Mouse (Mus musculus): ENCODE data around the gene Card10.

Gene Card10

DNA sequence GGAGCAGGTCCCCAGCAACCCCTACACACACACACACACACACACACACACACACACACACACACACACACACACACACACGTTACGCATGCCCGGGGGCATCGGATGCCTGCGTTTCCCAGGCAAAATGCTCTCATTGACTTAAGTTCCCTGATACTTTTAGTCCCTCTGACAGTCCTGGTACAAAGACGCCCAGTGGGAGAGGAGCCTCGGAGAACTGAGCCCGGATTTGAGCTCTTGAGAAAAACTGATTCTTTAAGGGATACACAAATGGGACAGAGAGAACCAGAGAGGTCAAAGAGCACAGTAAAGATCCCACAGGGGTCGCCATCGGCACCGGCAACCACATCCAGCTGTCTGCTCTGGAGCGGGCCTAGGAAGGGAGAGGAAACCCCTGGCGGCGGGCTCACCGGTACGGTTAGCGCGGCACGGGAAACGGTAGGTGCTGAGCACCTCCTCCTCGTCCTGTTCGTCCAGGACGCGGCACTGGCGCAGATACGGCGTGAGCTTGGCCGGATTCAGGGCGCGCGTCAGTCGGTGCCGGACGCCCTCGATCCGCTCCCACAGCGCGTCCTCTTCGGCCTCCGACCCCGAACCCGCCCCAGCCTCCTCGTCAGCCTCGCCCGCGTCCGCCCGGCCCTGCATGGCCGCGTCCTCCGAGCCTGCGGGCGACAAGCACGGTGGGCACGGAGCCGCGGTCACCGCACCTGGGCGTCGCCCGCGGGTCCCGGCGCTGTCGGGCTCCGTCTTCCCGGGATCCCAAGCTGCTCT is 686 bp downstream of the Card10 start:
- in situ Hi-C loops (cut with MboI, MseI), result no loop called here

DNA sequence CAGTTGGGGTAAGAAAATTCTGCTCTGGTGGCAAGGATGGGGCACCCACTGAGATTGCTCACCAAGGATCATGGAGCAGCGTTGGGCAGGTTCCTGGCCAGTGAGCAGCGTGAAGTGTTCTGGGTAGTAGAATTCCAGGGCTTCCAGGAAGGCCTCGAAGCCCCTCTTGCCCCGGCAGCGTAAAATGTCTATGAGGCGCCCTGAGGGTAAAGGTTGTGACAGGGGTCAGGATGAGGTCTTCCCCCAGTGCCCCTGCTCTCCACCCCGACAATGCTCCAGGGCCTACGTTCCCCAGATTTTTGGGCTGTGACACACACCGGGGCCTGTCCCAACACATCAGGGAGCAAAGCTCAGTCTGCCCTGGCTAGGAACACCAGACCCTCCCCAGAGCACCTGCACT is 1.3 kb downstream of the Card10 start:
- in situ Hi-C loops (cut with MboI, MseI), result no loop called here

DNA sequence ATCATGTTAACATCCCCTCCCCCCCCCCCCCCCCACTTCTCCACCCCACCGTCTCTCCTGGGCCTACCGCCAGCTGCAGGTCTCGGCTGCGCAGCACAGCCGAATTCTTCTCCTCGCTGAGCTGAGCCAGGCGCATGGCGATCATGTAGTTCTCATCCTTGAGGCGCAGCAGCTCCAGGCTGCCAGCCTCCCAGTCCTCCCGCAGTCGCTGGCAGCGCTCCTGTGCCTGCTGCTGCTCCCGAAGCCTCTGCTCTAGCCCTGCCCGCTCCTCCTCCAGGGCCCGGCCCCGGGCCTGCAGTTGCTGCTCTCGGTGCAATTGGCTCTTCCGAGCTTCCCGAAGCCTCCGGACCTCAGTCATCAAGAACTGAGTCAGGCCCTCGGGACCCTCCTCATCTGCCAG is 3.8 kb downstream of the Card10 start:
- in situ Hi-C loops (cut with MboI, MseI), result no loop called here

DNA sequence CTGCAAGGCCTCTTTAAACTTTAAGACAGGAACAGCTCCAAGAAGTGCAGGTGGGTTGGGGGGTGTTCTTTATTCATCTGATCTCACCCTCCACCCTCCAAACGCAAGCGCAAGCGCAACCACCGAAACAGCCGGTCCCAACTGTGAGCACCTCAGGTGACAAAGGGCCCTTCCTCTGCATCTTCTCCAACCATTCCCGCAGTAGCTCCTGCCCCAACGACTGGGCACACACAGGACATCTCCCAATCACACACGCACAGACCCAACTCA is 5.8 kb downstream of the Card10 start:
- in situ Hi-C loops (cut with MboI, MseI), result no loop called here

DNA sequence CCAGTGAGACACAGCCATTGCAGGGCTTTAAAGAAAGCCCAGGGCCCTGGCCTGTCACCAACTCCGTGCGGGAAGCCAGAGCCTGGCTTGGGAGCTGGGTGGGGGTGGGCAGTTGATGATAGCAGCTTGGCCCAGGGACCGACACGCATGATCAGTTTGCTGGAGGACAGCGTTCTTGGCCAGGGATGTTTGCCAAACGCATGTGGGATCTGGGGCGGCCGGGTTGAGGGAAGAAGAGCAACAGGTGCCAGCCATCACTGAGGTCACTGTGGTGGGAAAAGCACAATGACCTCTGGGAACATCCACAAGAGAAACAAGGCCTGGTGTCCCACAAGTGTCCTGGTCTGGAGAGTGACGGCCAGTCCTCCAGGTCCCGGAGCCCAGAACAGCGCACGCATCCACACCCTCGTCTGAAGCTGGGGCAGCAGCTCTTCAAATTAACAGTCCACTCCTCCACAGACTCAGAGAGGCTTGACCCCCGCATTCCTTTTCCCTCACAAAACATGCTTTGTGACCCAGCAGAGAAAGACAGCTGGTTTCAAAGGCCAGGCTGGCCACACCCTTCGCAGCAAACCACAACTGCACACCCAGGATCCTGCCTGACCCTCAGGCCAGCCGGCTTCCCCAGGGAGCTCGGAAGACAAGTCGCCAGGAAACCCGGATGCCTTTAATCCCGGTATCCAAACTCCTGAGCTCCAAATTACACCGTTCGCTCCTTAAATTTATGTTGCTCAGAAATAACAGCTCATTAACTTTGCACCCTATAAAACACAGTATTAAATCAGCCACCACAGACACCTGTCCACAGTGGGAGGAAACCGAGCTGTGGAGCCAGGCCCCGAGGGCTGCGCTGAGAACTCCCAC is 6.4 kb downstream of the Card10 start:
- in situ Hi-C loops (cut with MboI, MseI), result no loop called here

DNA sequence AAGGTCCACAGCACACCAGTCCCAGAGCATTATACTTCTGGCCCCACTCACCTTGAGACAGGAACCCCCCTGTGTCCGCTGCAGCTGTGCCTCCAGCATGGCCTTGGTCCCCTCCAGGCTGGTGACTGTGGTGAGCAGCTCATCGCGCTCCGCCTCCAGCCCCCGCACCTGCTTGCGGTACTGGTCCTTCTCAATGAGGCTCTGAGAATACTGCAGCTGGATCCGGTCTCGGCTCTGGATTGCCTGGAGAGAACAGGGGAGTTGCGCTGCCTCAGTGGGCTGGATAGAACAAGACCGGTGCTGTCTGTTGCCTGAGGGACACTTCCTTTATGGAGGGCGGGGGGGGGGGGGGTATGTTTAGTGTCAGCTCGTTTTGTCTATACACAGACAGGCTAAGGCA is 11.9 kb downstream of the Card10 start:
- in situ Hi-C loops (cut with MboI, MseI), result no loop called here

DNA sequence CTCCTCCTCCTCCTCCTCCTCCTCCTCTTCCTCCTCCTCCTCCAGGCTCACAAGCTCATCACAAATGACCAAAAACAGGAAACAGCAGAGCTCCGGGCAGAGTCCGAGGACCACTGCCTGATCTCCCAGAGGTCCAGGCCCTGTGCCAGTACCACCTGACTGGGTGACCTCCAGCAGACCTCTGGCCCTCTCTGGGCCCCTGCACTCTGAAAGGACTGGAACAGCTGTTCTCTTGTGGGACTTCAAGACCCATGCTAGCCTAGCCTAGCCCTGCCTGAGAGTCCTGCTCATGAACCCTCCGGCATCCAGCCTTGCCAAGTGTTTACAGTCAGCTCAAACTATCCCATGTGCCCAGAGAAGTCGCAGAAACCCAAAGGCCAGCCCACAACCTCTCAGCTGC is 12.4 kb downstream of the Card10 start:
- in situ Hi-C loops (cut with MboI, MseI), result no loop called here

DNA sequence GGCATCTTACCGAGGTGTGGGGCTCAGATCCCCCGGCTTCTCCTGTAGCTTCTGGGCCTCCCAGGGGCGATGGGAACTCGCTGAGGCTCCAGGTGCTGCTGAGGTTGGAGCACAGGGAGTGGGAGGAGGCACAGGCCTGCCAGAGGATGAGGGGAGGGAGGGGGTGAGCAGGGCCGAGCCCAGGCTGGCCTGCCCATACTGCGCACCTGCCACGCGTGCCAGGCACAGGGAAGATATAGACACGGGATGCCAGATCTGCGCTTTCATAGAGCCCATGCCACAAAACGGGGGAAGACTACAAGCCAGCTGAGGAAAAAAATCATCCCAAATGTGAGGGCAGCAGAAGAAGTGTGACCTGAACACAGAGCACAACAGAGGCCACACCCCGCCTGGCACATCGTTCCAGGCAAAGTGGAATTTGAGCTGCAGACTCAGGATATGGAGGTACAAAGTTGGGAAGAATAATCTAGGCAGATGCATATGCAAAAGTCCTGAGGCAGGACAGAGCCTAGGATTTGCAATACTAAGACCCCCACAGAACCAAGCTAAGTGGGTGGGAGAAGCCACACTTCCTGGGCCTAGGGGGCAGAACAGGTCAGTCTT is 13.0 kb downstream of the Card10 start:
- in situ Hi-C loops (cut with MboI, MseI), result no loop called here

DNA sequence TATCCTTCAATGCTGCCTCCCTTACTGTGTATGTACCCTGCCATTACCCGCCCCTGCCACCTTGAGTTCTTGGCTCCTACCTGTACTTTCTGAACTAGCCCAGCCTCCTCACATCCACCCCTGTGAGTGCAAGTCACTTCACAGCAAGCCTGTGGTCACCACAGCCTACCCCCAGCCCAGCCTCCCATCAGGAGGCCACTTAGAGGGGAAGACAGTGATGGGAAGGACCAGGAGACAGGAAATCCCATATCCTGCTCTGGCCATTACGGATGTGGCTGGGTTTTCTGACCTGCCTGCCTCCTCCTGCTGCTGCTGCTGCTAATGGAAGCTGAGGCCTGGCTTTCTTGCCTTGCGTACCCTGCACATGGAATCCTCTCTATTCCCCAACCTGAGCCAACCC is 14.8 kb downstream of the Card10 start:
- in situ Hi-C loops (cut with MboI, MseI), result no loop called here

DNA sequence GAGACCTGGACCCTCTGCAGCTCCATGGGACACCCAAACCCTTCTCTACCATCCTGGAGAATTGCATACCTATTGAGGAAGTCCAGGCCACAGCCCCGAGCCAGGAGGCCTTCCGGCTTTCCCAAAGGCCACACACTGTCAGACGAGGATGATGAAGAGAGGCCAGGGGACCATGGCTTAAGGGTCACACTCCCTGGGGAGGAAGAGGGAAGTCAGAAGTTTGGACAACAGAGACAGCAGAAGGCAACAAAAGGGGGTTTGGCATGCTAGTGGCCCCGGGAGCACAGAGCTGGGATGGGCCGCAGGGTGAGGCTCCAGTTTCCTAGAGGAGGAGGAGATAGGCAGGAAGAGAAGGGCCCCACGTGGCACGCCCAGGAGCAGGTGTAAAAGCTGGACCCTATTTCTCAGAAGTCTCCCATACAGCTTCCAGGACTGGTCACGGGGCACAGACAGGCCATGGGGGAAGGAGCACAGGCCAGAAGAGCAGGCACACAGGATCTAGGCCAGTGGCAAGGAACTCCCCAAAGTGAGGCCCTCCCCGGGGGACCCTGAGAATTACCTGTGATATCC is 15.5 kb downstream of the Card10 start:
- in situ Hi-C loops (cut with MboI, MseI), result no loop called here

DNA sequence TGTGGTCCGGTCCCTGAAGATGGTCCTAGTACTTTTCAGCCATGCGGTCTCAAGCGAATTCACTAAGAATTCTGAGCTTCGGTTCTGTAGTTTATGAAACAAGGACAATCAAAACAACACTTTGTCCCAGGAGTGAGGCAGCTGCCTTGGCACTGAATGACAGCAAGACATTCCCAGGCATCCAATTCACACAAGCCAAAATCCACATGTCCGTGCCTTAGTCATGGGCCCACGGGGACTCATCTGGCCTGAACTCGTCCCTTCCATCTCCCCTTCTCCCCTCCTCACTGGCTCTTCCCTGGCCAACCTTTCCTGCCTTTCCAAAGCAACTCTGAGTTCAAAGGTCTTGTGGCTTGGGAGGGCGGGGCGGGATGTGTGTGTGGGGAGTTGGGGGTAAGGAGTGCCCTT is 16.4 kb downstream of the Card10 start:
- in situ Hi-C loops (cut with MboI, MseI), result no loop called here

DNA sequence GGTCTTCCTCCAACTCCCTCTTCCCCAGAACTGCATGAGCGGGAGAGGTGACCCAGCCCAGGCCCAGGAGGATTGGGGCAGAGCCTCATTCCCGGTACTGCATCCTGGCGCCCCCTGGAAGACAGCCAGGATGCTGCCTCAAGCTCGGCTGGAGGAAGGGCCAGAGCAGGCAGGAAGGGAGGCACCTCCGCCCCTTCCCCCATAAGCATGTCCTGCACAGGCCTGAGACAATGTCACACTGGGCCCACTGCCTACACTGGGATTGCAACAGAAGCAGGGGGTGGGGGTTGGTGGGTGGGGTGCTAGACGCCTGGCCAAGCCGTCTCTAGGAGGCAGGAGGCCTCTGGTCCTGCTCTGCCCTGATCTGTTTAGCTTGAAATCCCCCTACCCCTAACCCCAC is 16.9 kb downstream of the Card10 start:
- in situ Hi-C loops (cut with MboI, MseI), result no loop called here

DNA sequence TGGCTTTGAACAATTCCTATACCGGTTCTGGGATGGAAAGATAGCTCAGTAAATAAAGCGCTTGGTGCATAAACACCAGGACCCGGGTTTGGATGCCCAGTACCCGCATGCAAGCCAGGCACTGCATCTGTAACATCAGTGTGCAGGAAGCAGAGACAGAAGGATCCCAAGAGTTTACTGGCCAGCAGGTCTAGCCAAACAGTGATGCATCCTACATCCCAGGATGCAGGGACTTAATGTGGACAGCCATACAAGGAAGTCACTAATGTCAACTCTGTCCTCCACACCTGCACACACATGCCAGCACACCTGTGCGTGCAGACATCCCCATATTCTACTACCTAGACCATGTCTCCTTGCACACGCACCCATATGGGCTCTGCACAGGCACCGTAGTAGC is 17.6 kb downstream of the Card10 start:
- in situ Hi-C loops (cut with MboI, MseI), result no loop called here

DNA sequence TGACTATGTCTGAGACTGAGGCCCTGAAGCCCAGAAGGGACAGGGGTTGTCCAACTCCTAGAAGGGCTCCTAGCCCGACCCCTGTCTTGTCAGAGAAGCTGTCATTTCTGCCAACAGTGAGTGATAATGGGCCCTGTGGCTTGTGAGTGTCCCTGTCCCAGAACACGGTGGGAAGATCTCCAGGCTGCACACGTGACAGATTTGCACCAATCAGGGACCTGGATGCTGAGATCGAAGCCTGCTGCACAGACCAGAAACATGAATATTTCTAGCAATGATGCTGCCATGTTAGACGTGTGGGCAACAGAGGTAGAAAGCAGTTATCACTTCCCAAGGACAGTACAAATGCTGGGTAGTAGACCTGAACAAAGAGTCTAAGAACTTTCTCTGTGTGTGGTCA is 18.3 kb downstream of the Card10 start:
- in situ Hi-C loops (cut with MboI, MseI), result no loop called here

DNA sequence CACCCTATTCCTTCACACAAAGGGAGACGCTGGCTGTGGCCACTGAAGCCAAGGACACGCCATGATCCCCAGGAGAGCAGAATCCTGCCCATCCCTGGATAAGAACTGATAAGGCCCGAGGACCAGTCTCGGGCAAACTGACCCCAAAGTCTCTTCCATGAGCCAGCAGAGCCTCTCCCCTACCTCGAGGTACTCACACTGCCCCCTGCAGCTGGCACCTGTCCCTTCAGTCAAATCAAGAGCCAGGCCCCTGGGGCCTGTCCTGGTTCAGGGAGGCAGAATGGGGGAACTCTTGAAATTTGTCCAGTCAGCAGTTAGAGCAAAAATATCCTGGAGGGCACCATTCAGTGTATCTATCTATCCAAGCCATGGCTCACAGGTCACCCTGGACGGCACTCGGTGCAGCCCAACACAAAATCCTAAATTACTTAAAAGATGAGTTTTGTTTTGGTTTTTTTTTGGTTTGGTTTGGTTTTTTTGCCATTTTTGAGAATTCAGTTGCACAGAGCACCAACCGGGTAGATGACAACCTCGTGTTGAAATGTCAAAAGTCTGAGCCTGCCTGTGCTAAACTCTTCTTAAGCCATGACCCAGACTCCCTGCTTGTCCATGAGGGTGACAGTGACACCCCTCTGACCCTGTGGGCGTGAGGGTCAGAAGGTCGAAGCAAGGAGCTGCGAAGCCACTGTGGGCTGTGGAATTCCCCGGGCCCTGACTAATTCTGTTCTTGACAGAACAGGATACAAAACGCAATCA is 20.3 kb downstream of the Card10 start:
- in situ Hi-C loops (cut with MboI, MseI), result no loop called here

DNA sequence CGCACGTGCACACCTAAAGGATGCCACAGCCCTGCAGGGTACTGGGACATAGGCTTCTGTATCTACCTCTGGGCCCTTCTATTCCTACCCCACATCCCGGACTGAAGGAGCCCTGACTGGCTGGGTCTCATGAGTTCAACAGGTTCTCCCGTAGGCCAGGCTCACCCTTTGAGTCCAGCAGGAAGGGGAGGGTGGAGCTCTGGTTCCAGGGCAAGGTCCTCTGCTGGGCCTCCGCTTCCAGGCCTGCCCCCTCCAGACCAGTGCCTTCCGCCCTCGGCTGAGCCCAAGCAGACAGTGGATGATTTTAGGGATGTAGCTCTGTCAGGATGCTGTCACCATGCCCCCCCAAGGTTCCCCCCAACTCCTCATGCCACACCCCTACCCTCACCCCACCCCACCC is 21.9 kb downstream of the Card10 start:
- in situ Hi-C loops (cut with MboI, MseI), result no loop called here

DNA sequence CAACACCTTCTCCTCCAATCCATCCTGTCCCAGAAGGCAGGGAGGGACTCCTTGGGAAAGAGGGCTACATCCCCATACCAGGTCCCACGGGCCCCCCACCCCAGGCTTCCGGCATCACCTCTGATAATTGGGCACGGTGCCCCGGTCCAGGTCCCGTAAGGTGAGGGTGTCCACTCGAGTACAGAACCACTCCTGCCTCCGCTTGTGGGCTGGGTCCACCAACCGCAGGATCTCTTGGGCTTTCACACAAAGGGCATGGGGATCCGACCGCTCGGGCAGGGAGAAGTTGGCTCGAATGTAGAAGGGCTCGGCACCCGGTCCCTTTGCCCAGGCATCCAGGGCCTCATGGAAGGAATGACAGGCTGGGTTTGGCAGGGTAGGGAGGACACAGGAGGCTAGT is 22.5 kb downstream of the Card10 start:
- in situ Hi-C loops (cut with MboI, MseI), result no loop called here

DNA sequence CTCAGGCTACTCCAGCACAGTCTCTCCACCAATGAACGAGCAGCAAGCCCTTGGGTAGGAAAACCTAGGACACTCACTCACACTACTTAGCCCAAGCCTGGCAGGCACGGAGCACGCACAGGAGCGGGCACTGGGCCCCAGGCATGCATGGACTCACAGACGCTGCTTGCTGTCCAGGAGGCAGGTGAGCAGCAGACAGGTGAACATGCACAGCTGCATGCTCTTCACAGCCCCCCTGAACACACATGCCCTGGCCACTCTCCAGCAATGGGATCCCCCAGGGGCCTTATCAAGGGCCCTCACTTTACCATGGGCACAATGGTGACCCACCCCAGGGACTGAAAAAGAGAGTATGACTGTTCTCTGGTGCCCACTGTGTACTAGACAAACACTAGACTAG is 23.2 kb downstream of the Card10 start:
- in situ Hi-C loops (cut with MboI, MseI), result no loop called here

DNA sequence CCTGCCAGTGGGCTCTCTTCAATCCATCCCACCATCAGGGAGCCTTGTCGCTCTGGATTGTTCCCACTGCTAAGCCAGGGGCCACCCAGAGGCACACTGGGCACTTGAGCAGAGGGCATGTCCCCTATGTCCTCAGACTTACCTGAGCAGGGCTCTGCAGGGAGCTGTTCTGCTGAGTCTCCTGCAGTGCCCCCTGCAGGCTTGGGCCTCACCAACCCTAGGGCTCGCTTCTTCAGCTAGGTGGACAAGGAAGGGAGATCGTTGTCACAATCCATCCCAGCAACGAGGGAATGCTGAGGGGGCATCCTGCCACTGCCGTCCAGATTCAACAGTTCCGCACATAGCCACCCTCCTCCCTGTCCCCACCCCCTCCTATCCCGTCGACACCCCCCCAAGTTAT is 23.6 kb downstream of the Card10 start:
- in situ Hi-C loops (cut with MboI, MseI), result no loop called here

DNA sequence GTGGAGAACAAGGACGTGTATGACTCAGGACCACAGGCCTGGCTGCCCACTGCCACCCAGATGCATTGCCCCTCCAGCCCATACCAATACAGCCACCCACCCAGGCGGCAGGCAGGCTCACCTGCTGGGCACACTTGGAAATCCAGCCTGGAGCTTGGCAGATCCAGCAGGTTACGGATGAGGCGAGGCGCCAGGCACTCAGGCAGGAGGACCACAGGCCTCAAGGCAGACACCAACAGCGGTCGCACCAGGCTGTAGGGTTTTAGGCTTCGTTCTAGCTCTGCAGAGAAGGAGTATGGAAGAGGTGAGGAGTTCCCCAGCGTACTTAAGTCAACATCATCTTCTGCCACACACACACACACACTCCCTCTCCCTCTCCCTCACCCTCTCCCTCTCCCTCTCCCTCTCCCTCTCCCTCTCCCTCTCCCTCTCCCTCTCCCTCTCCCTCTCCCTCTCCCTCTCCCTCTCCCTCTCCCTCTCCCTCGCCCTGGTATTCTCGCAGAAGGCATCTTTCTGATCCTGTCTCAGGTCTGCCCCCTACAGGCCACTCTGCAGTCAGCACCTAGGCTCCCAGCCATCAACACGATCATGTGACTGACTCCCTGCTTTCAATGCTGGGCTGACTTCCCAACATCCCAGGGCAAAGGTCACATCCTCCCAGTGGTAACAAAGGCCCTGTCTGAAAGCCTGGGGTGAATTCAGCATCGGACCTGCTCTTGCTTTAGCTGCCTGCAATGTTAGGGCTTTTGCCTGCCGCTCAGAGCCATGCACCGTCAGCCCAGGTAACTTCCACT is 24.6 kb downstream of the Card10 start:
- in situ Hi-C loops (cut with MboI, MseI), result no loop called here

DNA sequence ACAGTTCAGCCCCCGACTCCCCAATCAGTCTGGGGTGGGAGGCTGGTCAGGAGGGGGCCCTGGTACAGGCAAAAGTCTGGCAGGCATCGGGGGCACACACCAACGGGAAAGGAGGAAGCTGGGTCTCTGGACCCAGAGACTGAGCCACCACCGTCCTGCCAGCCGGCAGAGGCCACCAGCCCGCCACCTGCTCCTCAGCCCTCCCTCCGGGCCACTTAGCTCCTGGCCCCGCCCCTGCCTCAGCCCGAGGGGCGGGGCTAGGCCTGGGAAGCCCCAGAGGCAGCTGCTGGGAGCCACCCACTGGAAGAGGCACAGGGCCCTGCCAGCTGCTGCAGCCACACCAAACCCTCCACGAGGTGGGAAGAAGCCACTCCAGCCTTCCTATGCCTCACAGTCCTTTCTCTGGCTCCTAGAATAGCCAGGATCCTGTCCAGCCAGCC is 29.5 kb downstream of the Card10 start, which contains the start of gene Mfng:
Gene Mfng, minus strand, starts transcription at position 186 of the 440 bp plus-strand sequence.
- in situ Hi-C loops (cut with MboI, MseI), result no loop called here

All from T-helper 1 cell (primary cell).